Mouse (Mus musculus) cerebellum, adult 2 months (tissue): ENCODE data around the gene Clec18a.

ENCODE experiments used
- CTCF ChIP-seq: fragments of 200-500 bp; IDR thresholded peaks from 2 replicates; pipeline ENCODE4 v1.5.1; 2011; ENCODE audit warnings: low read depth, mild to moderate bottlenecking, control low read depth, low read length, moderate library complexity, borderline replicate concordance; ENCODE audit not compliant: insufficient read depth
- POLR2A ChIP-seq: fragments of 200-500 bp; IDR thresholded peaks from 2 replicates; pipeline ENCODE4 v1.6.1; 2011; ENCODE audit warnings: low read length, control low read depth, borderline replicate concordance; ENCODE audit not compliant: insufficient read depth

DNA sequence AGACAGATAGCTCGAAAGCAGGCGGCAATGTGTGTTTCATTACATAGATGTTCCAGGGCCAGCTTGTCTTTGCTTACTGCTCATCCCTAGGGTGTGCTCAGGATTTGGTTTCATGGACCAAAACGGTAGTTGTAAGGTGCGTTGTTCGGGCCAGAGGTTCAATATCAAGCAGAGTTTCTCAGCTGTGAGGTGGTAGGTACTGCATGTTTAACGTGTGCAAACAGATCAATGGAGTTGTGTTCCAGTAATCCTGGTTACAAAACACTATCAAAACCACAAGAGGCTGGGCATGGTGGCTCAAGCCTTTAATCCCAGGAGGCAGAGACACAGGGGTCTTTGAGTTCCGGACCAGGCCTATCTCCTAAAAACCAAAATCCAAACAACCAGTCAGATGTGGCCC is 43.1 kb downstream of the Clec18a start:
- TF ChIP-seq POLR2A (no peak), CTCF (no peak)
